Mouse (Mus musculus) midbrain, embryonic 15.5 days (tissue): ENCODE results near the gene Treml4. TPM values are rescaled to one million over a fixed set of nuclear protein-coding genes. Genes with fewer than 3 reads are reported as not detected.

Source experiments
- ATAC-seq: fragments of 200-750 bp; cut with Nextera tagmentation; replicated peaks from 2 replicates; pipeline ENCODE4 v1.8.0; 2017; ENCODE audit warnings: moderate TSS enrichment
- H3K27ac ChIP-seq: fragments of 300-500 bp; sonication (generic); 2 replicates; pipeline ENCODE4 v1.5.1; 2015; ENCODE audit warnings: mild to moderate bottlenecking, inconsistent platforms
- H3K27me3 ChIP-seq: fragments of 300-500 bp; sonication (generic); replicated peaks from 2 replicates; pipeline ENCODE4 v1.6.1; 2015; ENCODE audit warnings: inconsistent platforms
- H3K36me3 ChIP-seq: fragments of 300-500 bp; sonication (generic); replicated peaks from 2 replicates; pipeline ENCODE4 v1.6.1; 2015; ENCODE audit warnings: inconsistent platforms
- H3K4me1 ChIP-seq: fragments of 300-500 bp; sonication (generic); 2 replicates; pipeline ENCODE4 v1.6.1; 2015; ENCODE audit warnings: inconsistent platforms
- H3K4me2 ChIP-seq: fragments of 300-500 bp; sonication (generic); 2 replicates; pipeline ENCODE4 v1.6.1; 2015; ENCODE audit warnings: inconsistent platforms, mild to moderate bottlenecking, moderate library complexity
- H3K4me3 ChIP-seq: fragments of 300-500 bp; sonication (generic); 2 replicates; pipeline ENCODE4 v1.5.1; 2015; ENCODE audit warnings: mild to moderate bottlenecking, inconsistent platforms
- H3K9ac ChIP-seq: fragments of 300-500 bp; sonication (generic); 2 replicates; pipeline ENCODE4 v1.6.1; 2015; ENCODE audit warnings: mild to moderate bottlenecking, inconsistent platforms
- H3K9me3 ChIP-seq: fragments of 300-500 bp; sonication (generic); 2 replicates; pipeline ENCODE4 v1.6.1; 2016; ENCODE audit warnings: inconsistent platforms
- WGBS: fragments of 180-500 bp; shearing (Covaris S2); methylation state at CpG from one replicate; pipeline ENCODE4 v1.1.7; 2015; ENCODE audit warnings: mixed read lengths; 5-methylcytosine and 5-hydroxymethylcytosine counted together
- polyA plus RNA-seq: library from polyadenylated mRNA; unstranded; fragments of >200 nt; fragmentation: Nextera tagmentation; extraction: Ambion mirVana; gene quantifications from 2 replicates; pipeline ENCODE4 v1.2.1, GENCODE M21; 2015

Treml4 gene
- polyA plus RNA-seq, 1 experiment from 2014 or later: not detected

DNA sequence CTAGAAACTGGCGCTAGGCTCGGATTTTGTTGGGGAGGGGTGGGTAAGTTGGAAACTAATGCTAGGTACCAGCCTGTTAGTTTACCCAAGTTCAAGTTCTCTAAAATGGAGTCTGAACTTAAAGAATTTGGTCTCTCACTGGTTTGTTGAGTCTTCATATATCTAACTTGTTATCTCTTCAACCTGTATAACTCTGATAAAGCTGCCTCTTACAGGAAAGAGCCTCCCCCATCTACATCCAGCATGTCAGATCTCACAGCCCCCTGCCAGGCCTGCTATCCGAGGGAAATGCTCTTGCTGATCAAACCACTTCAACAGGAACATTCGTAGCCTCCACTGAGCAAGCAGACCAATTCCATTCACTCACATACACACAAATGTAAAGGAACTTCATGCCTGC is 14.9 kb downstream of the Treml4 start:
- 84% methylated on average over 4 of the region's 4 CpGs for WGBS
- Histone ChIP-seq H3K27ac (no peak overlapping the region), H3K9me3 (no peaks in the 10 kb centered on the region), H3K27me3 (no peaks in the 10 kb centered on the region), H3K4me2 (no peak overlapping the region), H3K9ac (no peak overlapping the region), H3K36me3 (no peaks in the 10 kb centered on the region), H3K4me3 (no peak overlapping the region), H3K4me1 (peaks cover 9% of the 10 kb centered on the region)
- no peak for ATAC-seq

DNA sequence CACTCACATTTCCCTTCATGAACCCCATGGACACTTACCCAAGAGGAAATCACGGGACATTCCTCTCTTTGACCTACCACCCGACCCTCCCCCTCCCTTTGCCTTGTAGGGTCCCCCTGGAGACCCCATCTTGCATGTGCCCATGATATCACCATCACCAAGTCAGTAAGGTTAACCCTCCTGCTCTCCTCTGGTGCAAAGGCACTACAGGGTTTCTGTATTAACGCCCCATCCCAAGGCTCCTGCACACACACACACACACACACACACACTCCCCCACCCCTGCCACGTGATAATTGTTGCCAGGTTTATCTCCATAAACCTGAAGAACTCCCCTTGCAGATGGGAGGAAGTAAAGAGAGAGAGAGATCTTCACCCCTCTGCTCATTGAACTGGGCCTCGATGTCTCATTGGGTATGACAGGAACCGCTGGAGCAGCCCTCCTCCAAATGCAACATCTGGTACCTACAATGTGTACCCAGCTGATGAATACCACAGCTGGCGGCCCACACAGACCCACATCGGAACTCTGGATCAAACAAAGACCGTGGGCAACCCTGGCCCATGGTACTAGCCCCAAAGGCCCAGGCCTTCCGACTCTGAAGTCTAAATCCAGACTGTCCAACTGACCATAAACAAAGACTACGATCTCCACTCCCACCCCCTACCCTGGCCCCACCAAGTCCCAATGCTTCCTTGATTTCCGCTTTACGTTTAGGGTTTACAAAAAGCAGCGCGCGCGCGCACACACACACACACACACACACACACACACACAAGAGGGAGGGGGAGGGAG is 17.0 kb downstream of the Treml4 start:
- Histone ChIP-seq H3K9me3 (no peaks in the 10 kb centered on the region), H3K4me3 (peak overlapping the region; percentile 30), H3K9ac (peak overlapping the region; percentile 34; the same call in 1 of the 2 replicates), H3K27ac (no peak overlapping the region), H3K27me3 (no peaks in the 10 kb centered on the region), H3K4me1 (peaks cover 9% of the 10 kb centered on the region), H3K4me2 (peak overlapping the region; percentile 49), H3K36me3 (no peaks in the 10 kb centered on the region)
- 31% methylated on average over 14 of the region's 18 CpGs for WGBS
- peak; percentile 65 for ATAC-seq

DNA sequence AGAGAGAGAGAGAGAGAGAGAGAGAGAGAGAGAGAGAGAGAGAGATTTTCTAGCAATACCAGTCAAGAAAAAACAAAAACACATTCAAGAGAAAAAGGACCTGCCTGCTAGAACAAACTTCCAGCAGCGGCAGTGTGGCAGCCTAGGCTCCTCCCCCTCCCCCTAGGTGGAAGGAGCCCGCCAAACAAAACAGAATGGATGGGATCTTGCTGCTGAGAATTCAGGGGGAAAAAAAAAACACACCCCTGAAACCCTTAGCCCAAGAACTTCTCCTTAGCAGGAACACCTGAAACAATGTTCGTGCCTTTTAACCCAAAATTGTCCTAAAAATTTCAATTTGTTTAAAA is 17.6 kb downstream of the Treml4 start:
- peaks cover 9% of the 10 kb centered on the region for H3K4me1 ChIP-seq
- H3K9me3 ChIP-seq: no peaks in the 10 kb centered on the region
- H3K4me3 ChIP-seq: peak overlapping the region; percentile 30
- peak overlapping the region; percentile 34; the same call in 1 of the 2 replicates for H3K9ac ChIP-seq
- WGBS: 10% methylated on average over 3 of the region's 3 CpGs
- H3K27ac ChIP-seq: no peak overlapping the region
- no peaks in the 10 kb centered on the region for H3K27me3 ChIP-seq
- H3K36me3 ChIP-seq: no peaks in the 10 kb centered on the region
- 0 out of 2 replicates have a peak, but pooled peaks have one; percentile 71 for ATAC-seq
- H3K4me2 ChIP-seq: peak overlapping the region; percentile 49

DNA sequence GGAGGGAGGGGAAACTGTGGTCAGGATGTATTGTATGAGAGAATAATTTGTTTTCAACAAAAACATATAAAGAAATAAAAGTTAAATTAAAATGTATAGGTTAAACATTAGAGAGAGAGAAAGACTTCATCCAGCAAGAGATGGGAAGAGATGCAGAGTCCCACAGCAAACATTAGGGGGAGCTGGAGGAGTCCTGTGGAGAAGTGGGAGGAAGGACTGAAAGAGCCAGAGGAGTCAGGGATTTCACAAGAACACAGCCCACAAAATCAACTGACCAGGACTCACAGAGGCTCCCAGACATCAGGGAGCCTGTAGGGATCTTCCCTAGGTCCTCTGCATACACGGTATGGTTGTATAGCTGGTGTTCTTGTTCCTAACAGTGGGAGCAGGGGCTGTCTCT is 22.7 kb downstream of the Treml4 start:
- Histone ChIP-seq H3K27ac (no peak overlapping the region), H3K4me2 (no peak overlapping the region), H3K36me3 (no peaks in the 10 kb centered on the region), H3K27me3 (no peaks in the 10 kb centered on the region), H3K9ac (no peak overlapping the region), H3K4me3 (no peak overlapping the region), H3K9me3 (no peaks in the 10 kb centered on the region), H3K4me1 (peaks cover 2% of the 10 kb centered on the region; the same call in 1 of the 2 replicates)
- WGBS: 54% methylated on average over 1 of the region's 1 CpGs
- ATAC-seq: no peak

DNA sequence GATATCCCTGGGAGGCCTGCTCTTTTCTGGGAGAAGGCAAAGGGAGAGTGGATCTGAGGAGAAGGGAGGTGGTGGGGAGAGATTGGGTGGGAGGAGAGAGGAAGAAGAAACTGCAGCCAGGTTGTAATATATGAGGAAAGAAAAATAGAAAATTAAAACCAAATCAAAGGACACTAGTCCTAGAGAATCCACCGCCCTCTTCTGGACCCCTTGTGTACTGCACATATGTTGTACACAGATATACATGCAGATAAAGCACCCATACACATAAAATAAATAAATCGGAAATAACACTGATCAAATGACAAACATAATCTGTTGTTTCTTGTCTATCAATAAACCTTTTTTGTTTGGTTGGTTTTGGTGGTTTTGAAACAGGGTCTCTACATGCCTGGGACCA is 23.2 kb downstream of the Treml4 start:
- 70% methylated on average over 2 of the region's 2 CpGs for WGBS
- no peaks in the 10 kb centered on the region for H3K9me3 ChIP-seq
- H3K36me3 ChIP-seq: no peaks in the 10 kb centered on the region
- H3K4me3 ChIP-seq: no peak overlapping the region
- no peaks in the 10 kb centered on the region for H3K27me3 ChIP-seq
- H3K4me1 ChIP-seq: no peaks in the 10 kb centered on the region
- no peak overlapping the region for H3K9ac ChIP-seq
- H3K4me2 ChIP-seq: no peak overlapping the region
- no peak overlapping the region for H3K27ac ChIP-seq
- ATAC-seq: no peak

DNA sequence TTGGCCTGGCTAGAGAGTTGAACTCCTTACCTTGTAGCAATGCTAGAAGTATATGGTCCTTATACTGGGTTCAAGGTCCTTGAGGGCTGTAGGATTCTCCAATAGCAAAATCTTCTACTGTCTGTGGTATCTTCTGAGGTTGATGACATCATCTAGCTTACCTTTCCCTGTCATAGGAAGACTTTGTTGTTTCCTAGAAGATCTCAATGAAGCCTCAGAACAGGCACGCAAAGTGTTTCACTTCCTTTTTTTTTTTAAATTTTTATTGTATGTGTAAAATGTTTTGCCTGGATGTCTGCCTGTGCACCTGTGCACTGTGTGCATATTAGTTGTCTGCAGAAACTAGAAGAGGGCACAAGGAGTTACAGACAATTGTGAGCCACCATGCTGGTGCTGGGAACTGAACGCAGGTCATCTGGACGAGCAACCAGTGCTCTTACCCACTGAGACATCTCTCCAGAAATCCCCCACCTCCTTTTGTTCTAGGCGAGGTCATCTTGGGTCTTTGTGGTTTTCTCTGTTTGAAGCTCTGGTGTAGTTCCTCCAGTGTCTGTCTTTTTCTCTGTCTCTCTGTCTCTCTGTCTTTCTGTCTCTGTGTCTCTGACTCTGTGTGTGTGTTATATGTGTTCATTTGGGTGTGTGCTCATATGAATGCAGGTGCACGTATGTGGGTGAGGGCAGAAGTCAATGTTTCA is 29.6 kb downstream of the Treml4 start:
- Histone ChIP-seq H3K4me1 (no peaks in the 10 kb centered on the region), H3K27me3 (no peaks in the 10 kb centered on the region), H3K36me3 (no peaks in the 10 kb centered on the region), H3K9me3 (no peaks in the 10 kb centered on the region), H3K9ac (no peak overlapping the region), H3K4me2 (no peak overlapping the region), H3K4me3 (no peak overlapping the region), H3K27ac (no peak overlapping the region)
- no peak for ATAC-seq
- WGBS: 85% methylated on average over 5 of the region's 5 CpGs

DNA sequence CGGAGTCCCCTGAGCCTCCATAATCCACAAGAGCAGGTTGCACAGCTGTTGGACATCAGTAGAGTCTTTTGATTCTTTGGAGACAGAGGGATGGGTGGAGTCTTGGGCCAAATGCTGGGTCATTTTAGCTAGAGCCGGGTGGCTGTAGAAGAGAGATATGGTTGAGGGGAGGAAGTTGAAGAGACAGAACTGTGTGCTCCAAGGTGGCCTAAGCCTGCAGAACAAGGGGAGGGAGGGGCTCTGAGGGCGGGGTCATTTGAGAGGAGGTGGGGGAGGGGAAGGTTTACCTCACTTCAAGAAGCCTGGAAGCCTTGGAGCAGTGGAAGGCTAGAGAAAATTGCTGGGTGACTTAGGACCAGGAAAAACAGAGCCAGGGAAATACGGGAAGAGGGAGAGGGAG is 35.1 kb downstream of the Treml4 start, which contains the start of gene Treml2:
Gene Treml2, plus strand, starts transcription at position 296 of the 400 bp plus-strand sequence.
- no peaks in the 10 kb centered on the region for H3K36me3 ChIP-seq
- no peak for ATAC-seq

DNA sequence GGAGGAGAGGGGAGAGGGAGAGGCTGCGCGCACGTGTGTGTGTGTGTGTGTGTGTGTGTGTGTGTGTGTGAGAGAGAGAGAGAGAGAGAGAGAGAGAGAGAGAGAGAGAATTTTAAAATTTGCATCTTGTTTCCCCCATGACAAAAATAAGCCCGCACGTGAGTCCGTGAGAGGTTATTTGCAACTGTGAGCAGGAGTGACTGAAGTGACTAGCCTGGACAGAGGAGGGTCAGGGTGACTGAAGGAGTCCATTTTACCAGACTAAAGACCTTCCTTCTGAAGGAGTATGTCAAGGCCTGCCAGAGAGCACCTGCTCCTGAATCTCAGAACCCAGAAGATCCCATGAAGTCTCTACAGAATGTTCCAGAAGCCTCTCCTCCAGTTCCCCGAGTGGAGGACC is 35.7 kb downstream of the Treml4 start:
- ATAC-seq: no peak
- Histone ChIP-seq H3K4me1 (no peaks in the 10 kb centered on the region), H3K27ac (no peak overlapping the region), H3K4me3 (no peak overlapping the region), H3K9me3 (no peaks in the 10 kb centered on the region), H3K4me2 (no peak overlapping the region), H3K9ac (no peak overlapping the region), H3K36me3 (no peaks in the 10 kb centered on the region), H3K27me3 (no peaks in the 10 kb centered on the region)
- 50% methylated on average over 7 of the region's 7 CpGs for WGBS

More for the DNA sequence above, 35.1 kb downstream of the Treml4 start, which contains the start of gene Treml2:
- 44% methylated on average over 3 of the region's 4 CpGs for WGBS
- H3K4me1 ChIP-seq: no peaks in the 10 kb centered on the region
- H3K27ac ChIP-seq: no peak within 1 kb of the TSS
- H3K4me3 ChIP-seq: no peak within 1 kb of the TSS
- H3K9ac ChIP-seq: no peak within 1 kb of the TSS
- no peaks in the 10 kb centered on the region for H3K27me3 ChIP-seq
- no peaks in the 10 kb centered on the region for H3K9me3 ChIP-seq
- H3K4me2 ChIP-seq: no peak within 1 kb of the TSS

DNA sequence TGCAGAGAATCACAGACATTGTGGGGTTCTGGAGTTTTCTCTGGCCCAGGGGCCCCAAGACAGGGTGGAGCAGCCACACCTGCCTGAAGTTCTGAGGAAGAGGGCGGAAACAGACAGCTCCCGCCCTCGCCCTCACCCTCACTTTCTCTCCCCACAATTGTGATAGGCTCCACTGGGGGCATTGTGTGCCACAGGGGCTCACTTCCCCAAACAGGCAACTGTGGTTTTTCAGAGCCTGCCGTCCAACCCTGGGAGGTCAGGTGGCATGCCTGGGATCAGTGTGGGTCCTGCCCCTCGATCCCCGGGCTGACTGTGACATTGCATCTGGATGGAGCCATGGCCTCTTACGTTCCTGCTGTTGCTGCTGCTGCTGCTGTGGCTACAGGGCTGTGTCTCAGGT is 36.1 kb downstream of the Treml4 start:
- 77% methylated on average over 7 of the region's 7 CpGs for WGBS
- H3K9me3 ChIP-seq: no peaks in the 10 kb centered on the region
- no peak overlapping the region for H3K9ac ChIP-seq
- no peak overlapping the region for H3K27ac ChIP-seq
- H3K4me3 ChIP-seq: no peak overlapping the region
- no peaks in the 10 kb centered on the region for H3K36me3 ChIP-seq
- ATAC-seq: no peak
- H3K4me2 ChIP-seq: no peak overlapping the region
- no peaks in the 10 kb centered on the region for H3K27me3 ChIP-seq
- H3K4me1 ChIP-seq: no peaks in the 10 kb centered on the region

DNA sequence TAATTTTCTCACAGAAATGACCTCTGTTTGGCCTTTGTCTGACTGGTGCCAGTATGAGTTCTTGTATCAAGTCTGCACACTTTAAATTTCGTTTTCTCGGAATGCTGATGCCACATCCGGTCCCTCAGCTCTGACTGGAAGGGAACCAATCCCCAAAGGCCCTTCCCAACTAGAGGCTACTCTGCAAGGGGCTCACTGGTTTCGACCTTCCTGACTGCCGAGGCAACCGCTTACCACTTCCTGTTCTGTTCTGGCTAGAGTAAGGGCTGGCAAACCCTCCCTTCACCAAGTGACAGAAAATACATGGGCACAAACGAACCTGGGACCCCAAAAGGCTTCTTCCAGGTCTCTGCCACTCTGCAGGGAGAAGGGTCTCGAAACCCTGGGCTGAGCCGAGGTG is 36.8 kb downstream of the Treml4 start:
- no peaks in the 10 kb centered on the region for H3K36me3 ChIP-seq
- H3K9me3 ChIP-seq: no peaks in the 10 kb centered on the region
- 76% methylated on average over 9 of the region's 9 CpGs for WGBS
- no peak overlapping the region for H3K27ac ChIP-seq
- H3K4me2 ChIP-seq: no peak overlapping the region
- no peaks in the 10 kb centered on the region for H3K27me3 ChIP-seq
- no peak overlapping the region for H3K9ac ChIP-seq
- no peak overlapping the region for H3K4me3 ChIP-seq
- no peak for ATAC-seq
- no peaks in the 10 kb centered on the region for H3K4me1 ChIP-seq

DNA sequence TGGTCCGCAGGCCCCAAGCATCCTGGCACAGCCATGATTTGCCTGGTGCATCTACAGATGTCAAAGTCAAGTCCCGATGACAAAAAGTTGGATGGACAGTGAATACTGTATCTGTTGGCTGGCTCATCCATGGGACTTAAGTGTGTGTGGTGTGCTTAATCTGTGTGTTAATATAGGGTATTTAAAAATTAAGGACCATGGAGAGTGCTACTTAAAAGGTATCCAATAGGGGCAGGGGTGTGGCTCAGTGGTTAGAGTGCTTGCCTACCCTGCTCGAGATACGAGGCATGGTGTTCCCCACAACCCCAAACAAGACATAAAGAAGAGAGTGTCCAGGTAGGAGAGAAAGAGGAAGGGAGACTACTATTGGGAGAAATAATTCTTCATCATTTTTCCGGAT is 37.7 kb downstream of the Treml4 start:
- Histone ChIP-seq H3K27me3 (no peaks in the 10 kb centered on the region), H3K4me3 (no peak overlapping the region), H3K9me3 (no peaks in the 10 kb centered on the region), H3K9ac (no peak overlapping the region), H3K4me2 (no peak overlapping the region), H3K36me3 (no peaks in the 10 kb centered on the region), H3K27ac (no peak overlapping the region), H3K4me1 (no peaks in the 10 kb centered on the region)
- ATAC-seq: no peak
- WGBS: 92% methylated on average over 5 of the region's 5 CpGs

DNA sequence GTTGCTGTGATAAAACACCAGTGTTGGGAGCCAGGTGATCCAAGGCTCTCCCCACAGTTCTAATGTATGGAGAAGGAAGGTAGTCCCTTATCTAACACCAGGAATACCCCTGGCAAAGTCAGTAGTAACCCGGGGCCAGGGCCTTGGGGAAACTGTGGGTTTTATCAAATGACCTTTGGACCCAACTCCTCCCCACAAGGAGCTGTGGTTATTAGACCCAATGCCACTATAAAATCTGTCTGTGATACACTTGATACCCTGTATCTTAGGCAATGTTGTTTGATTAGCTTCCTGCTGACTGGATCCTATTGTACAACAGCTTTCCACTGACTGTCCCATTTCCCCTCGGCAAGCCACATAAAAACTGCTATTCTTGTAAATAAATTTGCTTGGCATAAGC is 48.0 kb downstream of the Treml4 start:
- Histone ChIP-seq H3K27me3 (no peaks in the 10 kb centered on the region), H3K36me3 (no peaks in the 10 kb centered on the region), H3K4me3 (no peak overlapping the region), H3K4me2 (no peak overlapping the region), H3K9ac (no peak overlapping the region), H3K9me3 (no peaks in the 10 kb centered on the region), H3K4me1 (no peaks in the 10 kb centered on the region), H3K27ac (no peak overlapping the region)
- WGBS: 77% methylated on average over 2 of the region's 2 CpGs
- no peak for ATAC-seq
